Mouse (Mus musculus) layer of hippocampus, adult 11-12 months (tissue): ENCODE measurements around the gene Bcl6b.

Experiments used
- DNase-seq: peaks from one replicate; pipeline ENCODE4 v3.0.0; 2022; ENCODE audit warnings: low spot score

The Bcl6b gene

DNA sequence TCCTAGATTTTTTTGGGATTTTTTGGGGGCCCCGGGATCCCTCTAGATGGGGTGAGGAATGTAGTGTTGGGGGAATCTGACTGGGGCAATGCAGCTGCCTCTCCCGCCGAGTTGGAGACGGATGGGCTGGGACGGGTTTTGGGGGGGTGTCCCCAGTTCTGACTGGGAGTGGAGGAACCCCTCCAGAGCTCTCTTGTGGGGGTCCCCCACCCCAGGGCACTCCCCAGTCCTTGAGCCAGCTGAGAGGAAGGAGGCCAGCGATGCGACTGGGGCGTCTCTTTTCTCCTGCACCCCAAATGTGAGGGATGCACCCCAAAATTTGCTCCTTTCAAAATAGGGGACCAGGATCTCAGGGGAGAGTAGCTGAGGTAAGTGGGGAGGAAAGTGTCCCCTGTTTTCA, 3.4 kb upstream of the Bcl6b start:
- DNase-seq, result no peak

DNA sequence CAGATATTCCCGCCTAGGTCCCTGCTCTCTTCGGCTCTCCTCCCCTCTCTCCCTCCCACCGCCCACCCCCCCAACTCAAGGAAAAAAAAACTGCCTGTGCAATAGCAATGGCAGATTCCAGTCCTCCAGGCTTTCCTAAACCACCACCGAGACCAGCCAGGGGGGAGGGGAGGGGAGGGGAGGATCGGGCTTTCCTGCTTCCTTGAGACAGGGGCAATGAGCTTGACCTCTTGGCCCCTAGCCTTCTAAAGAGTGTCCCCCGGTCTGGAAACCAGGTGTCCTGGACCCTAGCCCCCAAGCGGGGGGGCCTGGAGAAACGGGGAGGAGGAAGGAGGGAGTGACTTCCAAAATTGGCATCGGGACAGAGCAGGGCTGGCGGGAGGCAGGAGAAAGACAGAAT, 2.9 kb upstream of the Bcl6b start:
- DNase-seq, result no peak

DNA sequence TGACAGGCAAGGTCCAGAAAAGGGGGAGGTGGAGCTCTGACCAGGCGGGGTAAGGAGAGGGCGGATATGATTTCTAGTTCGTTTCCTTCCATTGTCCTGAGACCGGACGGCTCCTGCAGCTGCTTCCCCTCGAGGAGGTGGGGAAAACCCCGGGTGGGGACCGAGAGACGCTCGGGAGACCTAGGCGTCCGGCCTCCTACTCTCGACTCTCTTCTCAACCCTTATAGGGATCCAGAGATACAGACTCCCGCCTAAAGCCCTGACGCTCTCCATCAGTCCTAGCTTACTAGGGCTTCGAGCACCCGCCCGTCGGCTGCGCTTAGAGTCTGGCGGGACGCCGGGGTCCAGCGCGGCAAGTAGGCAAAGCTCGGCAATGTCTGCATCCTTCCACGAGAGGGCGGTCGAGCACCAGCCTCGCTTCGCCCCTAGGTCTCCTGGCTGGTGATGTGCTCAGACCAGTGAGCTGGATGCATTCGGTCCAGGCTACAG, 685 bp upstream of the Bcl6b start:
- peak; percentile 72 for DNase-seq

DNA sequence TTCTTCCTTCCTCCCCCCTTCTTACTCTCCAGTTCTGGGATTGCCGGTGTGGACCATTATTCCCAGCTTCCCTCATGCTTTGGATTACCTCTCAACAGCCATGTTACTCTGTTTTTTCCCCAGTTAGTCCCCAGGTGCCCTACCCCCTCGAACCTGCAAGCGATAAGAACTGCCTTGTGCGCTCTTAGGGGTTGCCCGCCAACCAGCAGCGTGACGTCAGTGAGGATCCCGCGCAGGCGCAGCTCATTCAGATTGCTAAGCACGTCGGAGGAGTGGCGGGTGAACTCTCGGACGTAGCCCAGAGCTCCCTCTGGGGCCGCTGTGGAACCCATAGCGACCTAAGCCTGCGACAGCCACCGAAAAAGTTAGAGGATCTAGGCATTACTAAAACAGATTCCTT, 770 bp downstream of the Bcl6b start:
- DNase-seq, result peak; percentile 78

DNA sequence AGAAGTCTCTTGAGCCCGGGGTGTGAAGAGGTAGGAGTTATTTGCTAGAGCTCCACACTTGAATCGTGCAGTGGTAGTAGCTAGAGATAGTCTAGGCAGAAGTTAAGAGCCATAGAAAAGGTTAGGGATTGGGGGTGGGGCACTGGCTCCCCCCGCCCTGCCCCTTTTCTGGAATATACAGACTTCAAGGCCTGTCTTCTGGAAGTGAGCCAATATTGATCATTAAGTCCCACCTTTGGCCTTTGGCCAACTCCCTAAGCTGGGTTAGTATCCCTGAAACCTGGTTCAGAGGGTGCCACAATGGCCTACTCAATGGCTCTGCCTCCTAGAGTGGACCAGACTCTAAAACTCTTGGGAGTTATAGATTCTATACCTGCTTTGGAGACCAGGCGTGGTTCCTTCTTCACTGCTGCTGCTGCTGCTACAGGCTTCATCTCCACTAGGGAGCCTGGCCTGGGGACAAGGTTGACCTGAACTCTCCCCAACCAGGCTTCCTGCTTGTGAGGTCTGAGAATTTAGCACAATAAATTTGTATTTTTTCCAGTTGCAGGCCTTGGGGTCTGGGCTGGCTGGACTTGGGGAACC, 1.8 kb downstream of the Bcl6b start:
- no peak for DNase-seq

DNA sequence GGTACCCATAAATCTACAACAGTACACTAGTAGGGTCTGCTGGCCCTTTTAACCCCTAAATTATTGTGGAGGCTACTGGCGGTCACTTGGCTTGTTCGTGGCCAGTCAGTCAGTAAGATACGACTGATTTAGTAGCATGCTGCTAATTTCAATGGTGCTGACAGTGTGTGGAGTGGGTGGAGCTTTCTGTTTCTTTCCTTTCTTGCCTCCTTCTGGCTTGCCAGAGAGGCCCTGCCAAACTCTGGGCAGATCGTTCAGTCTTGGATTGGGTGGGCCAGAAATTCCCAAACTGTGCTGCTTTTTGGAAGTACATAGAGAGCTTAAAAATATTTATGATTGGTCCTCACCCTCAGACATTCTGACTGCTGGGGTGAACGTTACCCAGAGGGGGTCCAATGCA, 2.5 kb downstream of the Bcl6b start:
- DNase-seq, result no peak

DNA sequence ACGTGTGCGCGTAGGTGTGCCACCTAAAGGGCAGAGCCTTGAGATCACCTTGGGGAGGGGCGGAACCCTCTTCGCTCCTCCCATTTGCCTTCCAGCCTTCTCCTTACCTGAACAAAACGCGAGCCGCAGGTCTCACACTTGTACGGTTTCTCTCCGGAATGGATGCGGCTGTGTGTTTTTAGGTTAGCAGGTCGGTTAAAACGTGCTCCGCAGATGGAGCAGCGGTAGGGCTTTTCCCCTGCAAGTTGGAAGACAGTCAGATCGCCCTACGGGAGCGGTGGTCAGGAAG, 3.1 kb downstream of the Bcl6b start:
- no peak for DNase-seq

DNA sequence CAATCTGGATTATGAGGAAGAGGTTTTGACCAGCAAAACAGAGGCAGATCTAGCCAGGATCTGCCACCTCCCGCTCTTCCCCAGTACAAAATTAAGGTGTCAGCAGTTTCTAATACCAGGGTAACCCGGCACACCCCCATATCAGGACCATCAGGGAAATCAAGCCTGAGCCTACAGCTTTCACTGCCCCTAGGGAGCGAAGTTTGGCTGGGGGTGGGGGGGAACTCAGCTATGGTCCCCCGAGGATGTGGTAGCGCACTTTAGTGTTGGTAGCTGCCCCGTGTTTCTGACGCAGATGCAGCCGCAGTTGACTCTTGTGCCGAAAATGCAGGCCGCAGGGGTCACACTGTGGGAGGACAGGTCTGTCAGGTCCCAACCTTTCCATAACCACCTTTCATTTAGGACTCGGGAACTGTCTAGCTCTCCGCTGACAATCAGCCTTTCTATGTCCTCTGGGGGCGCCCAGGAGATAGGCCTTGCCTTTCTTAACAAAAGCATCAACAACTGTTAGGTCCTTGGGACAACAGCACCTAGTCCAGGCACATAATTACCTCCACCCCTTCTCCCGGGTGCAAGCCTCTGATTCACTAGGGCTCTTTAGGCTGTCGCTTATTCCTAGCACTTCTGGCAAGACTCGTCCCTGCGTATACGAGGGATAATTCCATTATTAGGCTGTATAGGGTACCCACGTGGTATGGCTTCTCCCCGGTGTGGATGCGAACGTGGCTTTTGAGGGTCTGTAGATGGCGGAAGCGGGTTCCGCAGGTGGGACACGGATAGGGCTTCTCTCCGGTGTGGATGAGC, 3.6 kb downstream of the Bcl6b start:
- DNase-seq, result no peak

DNA sequence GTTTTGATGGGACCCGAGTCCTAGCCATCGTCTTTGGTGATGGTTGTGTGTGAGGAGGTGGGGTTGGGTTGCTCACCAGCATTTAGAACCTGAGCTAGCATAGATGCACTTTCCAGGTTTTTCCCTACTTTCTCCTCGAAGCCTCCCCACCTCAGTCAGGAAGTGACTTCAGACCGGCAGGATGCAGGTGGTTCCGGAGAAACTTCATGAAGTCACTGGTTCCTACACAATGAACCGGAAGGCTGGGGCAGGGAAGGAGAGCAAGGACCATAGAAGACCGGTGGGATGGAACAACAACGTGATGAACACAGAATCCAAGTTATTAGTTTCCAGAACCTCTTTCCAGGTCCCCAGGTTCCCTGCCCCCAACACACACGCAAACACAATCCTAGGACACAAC, 5.9 kb downstream of the Bcl6b start:
- no peak for DNase-seq

DNA sequence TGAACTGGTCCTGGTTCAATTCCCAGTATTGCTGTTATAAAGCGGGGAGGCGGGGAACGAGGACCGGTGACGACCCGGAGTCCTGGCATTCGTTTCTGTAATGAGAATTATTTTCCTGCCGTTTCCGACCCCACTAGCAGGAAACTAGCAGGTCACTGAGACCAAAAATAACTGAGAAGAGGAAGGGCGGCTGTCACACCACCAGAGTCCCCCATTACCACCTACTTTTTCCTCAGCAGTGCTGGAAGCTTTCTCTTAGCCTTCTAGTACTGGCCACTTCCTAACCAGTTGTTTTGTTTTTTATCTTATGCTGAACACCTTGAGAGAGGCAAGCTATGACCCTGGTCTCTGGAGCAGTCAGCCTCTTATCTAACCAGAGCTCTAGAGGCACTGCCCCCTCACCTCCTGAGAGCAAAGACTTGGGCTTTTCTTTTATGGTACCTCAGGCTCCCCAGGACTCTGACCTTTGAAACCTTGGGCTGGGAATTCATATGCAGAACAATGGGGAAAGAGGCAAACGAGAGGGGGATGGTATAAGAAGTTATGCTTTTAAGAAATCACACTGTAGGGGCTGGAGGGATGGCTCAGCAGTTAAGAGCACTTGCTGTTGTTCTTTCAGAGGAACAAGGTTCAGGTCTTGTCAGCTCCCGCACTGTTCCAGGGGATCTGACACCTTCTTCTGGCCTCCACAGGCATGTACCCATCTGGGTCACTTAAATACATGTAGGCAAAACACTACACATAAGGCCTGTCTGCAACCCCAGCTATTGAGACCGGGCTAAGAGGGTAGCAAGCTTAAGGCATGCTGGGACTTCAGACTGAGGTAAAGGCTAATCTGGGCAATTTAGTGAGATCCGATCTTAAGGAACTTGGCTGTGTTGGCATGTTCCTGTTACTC, 7.7 kb downstream of the Bcl6b start:
- DNase-seq, result no peak

DNA sequence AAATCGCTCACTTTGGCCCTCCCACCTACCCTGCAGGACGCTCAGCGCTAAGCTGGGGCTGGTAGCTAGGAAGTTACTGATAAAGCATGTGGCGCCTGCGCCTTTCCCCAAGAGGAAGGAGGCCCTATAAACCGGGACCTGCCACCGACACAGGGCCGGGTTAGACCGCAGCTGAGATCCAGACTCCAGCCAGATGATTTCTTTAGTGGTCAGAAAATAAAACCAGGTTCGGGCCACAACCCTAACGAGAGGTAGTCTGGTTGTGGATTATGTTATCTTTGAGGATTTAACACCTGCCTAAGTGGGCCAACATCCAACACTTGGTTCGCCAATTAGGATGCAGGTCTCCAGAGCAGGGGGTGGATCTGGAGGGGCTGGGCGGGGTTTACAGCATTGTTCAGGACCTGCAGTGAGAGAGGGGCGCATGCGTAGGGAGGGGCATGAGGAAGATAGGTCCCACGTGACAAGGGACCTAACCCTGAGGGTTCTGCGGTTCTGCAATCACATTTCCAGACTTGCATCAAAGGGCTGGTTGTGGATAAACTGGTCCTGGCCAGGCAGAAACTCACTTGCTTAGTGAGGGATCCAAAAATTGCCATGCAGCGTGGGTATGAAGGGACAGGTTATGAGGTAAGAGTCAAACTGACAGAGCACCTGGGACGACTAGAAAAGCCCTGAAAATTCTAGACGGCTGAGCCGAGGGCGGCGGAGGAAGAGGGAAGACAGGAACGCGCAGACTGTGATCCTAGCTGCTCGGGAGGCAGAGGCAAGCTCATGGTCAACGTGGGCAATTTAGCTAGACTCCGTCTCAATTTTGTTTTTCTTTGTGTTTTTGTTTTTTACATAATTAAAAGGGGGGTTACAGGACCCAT, 8.6 kb downstream of the Bcl6b start, which contains the start of gene Slc16a13:
TSS of gene Slc16a13 (minus strand) at position 334 of the 872 bp plus-strand sequence.
- peak; percentile 97 for DNase-seq

DNA sequence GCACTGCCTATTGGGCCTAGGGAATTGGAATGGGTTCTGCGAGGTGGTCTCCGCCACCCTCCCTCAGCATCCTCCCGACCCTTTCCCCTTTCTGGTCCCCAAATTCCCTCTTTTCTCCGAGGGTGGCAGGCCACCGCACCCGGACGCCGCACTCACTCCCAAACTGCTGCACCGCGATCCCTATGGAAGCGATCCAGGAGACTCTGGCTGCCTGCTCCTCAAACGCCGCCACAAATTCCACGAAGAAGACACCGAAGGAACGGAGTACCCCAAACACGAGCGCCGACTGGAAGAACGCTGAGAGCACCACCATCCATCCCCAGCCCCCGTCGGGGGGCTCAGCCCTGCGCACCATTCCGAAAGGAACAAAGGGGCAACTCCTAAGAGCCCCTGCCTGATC, 9.3 kb downstream of the Bcl6b start:
- DNase-seq, result no peak

DNA sequence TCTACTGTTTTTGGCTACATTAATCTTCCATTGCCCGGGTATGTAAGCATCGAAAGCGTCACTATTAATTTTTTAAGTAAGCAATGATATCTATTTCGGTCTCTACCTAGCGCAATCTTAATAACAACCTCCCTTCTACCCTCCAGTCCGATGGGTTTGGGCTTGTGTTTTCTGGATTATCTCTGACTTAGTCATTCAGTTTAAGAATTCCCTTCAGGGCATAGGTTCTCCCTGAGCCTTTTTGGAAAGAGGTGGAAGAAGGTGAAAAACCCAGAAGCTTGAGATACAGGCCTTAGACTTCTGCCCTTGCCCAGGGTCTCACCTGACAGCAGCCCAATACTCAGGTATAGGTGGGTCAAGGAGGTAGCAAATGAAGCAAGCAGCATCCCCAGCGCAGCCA, 9.7 kb downstream of the Bcl6b start:
- DNase-seq, result no peak

DNA sequence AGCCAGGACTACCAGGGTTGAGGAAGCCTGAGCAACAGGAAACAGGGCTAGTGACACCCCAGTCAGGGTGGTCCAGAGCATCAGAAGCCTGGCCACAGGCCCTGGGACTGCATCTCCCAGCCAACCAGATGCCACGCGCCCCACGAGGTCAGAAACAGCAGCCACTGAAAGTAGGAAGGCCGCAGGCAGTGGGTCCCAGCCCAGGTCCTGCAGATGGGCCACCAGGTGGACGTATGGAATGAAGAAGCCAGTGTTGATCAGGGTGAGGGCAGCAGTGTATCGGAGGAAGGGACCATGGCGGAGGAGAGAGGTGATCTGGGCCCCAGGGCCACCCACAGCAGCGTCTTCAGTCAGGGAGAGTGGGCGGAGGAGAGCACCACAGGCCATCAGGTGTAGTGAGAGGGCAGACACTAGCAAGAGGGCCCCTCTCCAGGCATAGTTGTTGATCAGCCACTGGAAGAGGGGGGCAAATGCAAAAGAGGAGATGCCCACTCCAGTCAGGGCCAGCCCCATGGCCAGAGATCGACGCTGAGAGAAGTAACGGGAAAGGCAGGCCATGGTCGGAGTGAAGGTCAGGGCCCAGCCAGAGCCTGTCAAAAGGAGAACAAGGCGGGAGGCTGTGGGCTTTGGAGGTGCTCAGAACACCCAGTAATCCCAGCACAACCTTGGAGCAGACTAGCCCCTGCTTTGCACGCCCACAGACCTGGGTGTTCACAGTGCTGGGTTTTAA, 10.7 kb downstream of the Bcl6b start:
- DNase-seq, result no peak

DNA sequence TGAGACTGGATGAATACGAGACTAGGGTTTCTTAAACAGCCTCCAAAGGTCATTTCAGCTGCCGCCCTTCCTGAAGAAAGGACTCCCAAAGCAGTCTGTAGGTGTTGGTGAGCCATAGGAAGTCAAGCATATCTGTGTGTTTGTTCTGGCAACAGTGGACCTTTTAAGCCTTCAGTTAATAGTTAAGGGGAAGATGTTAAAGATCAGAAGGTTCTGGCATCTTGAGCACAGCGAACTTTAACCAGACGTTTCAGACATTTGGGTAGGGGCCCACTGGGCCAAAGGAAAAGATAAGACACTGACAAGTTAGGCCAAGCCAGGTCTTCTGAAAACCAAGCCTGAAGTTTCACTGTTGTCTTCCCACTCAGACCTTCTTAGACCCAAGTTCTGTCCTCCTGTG, 11.6 kb downstream of the Bcl6b start:
- DNase-seq, result no peak

DNA sequence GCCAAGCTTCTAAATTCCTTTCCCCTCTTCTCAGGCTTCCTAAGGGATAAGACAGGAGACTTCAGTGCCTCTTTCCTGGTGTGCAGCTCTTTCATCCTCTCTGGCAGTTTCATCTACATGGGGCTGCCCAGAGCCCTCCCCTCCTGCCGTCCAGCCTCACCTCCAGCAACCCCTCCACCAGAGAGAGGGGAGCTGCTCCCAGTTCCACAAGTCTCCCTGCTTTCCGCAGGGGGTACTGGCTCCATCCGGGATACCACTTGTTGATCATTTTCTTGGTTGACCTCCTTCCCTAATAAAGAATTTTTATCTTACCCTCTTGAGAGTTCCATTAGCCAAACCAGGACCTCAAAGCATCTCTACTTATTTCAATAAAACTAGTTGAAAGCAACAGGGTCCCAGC, 13.5 kb downstream of the Bcl6b start:
- no peak for DNase-seq

DNA sequence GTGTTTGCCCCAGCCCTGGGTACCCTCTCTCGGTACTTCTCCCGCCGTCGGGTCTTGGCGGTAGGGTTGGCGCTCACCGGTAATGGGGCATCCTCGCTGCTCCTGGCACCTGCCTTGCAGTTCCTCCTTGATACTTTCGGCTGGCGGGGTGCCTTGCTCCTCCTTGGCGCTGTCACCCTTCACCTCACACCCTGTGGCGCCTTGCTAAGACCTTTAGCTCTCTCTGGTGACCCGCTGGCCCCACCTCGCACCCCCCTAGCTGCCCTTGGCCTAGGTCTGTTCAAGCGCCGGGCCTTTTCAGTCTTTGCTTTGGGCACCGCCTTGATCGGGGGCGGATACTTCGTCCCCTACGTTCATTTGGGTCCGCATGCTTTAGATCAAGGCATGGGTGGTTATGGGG, 14.3 kb downstream of the Bcl6b start:
- peak; percentile 19 for DNase-seq

DNA sequence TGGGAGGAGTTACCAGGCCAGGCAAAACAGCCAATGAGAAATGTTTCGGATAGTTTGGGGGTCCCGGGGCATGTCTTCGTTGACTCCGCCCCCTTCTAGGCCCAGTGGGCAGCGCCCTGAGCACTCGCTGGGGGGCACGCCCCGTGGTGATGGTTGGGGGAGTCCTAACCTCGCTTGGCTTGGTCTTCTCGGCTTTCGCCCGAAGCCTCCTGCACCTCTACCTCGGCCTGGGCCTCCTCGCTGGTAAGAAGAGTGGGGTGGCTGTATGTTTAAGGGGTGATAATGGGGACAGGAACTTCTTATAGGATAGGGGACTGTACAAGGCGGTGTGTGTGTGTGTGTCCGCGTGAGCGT, 14.8 kb downstream of the Bcl6b start:
- no peak for DNase-seq

DNA sequence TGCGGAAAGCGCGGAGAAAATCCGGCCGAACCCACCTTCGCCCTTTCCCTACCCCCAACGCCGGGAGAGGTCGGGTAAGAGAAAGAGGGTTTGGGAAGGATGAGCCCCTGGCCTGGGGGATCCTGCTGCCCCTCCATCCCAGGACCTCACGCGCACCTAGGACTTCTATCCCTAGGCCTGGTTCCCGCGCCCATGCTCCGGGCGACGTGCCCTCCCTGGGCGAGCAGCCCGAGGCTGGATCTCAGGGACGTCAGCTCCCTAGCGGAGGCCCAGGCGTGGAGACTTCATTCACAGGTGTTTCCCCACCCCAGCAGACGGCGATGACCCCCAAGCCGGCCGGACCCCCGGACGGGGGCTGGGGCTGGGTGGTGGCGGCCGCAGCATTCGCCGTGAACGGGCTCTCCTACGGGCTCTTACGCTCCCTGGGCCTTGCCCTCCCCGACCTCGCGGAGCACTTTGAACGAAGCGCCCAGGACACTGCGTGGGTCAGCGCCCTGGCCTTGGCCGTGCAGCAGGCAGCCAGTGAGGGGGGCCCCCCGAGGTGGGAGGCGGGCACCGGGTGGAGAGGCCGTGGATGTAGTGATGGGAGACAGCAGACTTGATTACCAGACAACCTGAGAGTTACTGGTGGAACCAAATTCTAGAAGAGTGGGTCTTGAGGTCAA, 15.3 kb downstream of the Bcl6b start:
- peak; percentile 27 for DNase-seq

DNA sequence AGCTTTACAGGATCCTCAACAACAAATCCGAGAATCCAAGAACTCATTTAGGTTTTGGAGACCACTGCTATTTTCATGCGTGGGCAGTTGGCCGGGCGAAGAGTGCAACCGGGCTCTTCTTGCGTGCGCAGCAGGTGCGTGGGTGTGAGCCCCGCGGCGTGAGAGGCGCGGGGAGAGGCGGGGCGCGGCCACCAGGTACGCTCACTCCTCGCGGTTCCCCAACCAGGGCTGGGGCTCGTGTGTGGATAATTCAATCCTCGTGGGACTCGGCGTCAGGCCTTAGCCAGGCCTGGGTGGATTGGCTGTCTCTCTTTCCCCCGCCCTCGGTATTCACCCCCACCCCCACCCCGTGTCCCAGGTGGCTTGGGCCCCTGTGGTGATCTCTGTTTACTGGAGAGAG, 15.9 kb downstream of the Bcl6b start:
- DNase-seq, result peak; percentile 38

DNA sequence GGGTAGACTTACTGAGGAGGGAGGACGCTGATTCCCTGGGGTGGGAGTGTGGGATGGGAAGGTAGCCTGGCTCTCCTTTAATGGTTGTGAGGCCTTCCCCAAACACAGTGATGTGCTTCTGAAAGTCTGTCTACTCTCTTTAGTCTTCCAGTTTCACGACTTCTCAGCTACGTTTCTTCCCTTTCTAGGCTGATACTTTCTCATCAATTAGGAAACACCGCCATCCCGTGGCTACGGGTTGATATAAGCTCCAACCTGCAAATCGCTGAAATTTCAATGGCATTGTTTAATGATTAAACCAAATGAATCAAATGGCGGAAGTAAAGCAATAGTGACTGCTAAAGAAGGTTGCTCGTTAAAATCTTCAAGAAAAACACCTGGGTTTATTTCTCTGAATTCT, 16.7 kb downstream of the Bcl6b start:
- peak; percentile 76 for DNase-seq
